Mouse (Mus musculus) 3134 (cell line): ENCODE measurements around the gene Irf9.

Experiments
- DNase-seq: peaks from one replicate; pipeline ENCODE4 v3.0.0-alpha.2; 2011; ENCODE audit warnings: low spot score; ENCODE audit not compliant: insufficient read length; ENCODE audit errors: extremely low read depth

Irf9 gene

DNA sequence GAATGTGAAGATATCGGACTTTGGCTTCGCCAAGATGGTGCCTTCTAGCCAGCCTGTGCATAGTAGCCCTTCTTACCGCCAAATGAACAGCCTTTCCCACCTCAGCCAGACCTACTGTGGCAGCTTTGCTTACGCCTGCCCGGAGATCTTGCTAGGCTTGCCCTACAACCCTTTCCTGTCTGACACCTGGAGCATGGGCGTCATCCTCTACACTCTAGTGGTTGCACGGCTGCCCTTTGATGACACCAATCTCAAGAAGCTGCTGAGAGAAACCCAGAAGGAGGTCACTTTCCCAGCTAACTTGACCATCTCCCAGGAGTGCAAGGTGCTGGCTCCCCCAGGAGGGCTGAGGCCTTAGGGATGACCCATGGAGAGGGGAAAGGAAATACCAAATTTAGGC is 48.2 kb downstream of the Irf9 start:
- no peak for DNase-seq

DNA sequence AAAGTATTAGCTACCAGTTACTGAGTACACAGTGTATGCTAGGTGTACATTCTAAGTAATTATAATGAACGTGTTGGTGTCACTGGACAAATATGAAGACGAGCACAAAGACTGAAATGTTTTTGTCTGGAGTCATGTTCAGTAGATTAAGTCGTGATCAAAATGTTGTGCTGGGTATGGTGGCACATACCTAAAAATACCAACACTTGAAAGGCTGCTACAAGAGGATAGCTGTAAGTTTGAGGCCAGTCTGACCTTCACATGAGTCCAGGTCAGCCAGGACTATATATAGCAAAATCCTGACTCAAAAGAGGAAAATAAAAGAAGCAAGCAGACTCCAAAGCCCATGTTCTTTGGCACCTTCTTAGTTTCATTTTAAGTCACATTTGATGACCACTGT is 53.6 kb downstream of the Irf9 start:
- DNase-seq = no peak

- no peak for DNase-seq
Measured at GRCm38 (mm10) chr14:55658011-55658410, 54.6 kb downstream of the Irf9 start.
